Mouse (Mus musculus) left cerebral cortex, adult 9 months (tissue): Measurements from ENCODE around the gene Krtap3-1.
"Not testable (repeated sequence)": the region's sequence is repeated elsewhere in the genome, so short reads cannot be mapped to it uniquely, and the experiment has no call there.

Experiments used
- DNase-seq, 2 experiments: peaks; one replicate each; pipeline ENCODE4 v3.0.0; 2022; ENCODE audit warnings: low spot score in 2 of 2

Krtap3-1 gene

GRCm38 (mm10) chr11:99566530-99566929, at the start of gene Krtap3-1:
TSS of gene Krtap3-1 (minus strand) at chr11:99566630.
- DNase-seq, result no peak

- no peak for DNase-seq
Measured at GRCm38 (mm10) chr11:99614796-99615363, 48.5 kb upstream of the Krtap3-1 start, which contains the start of gene Krtap2-4. TSS of gene Krtap2-4 (minus strand) at chr11:99614846.

- DNase-seq, result not testable (repeated sequence)
Measured at GRCm38 (mm10) chr11:99610089-99610488, 43.7 kb upstream of the Krtap3-1 start, which contains the start of gene Gm11937. TSS of gene Gm11937 (minus strand) at chr11:99610189.

GRCm38 (mm10) chr11:99609126-99609525, 42.7 kb upstream of the Krtap3-1 start:
- peak; percentile 11 to 55 for DNase-seq

- not testable (repeated sequence) for DNase-seq
Measured at GRCm38 (mm10) chr11:99603208-99603607, 36.8 kb upstream of the Krtap3-1 start, which contains the start of gene Gm11938. TSS of gene Gm11938 (minus strand) at chr11:99603308.

- not testable (repeated sequence) for DNase-seq
Measured at GRCm38 (mm10) chr11:99597742-99598141, 31.3 kb upstream of the Krtap3-1 start, which contains the start of gene Krtap9-3. TSS of gene Krtap9-3 (minus strand) at chr11:99598105.

- no peak for DNase-seq
Measured at GRCm38 (mm10) chr11:99590981-99591380, 24.6 kb upstream of the Krtap3-1 start, which contains the start of gene Krtap1-3. TSS of gene Krtap1-3 (minus strand) at chr11:99591339.

- peak in 1 of 2 experiments; percentile 6 for DNase-seq
Measured at GRCm38 (mm10) chr11:99585096-99585495, 18.7 kb upstream of the Krtap3-1 start.

- no peak for DNase-seq
Measured at GRCm38 (mm10) chr11:99583245-99583704, 16.8 kb upstream of the Krtap3-1 start, which contains the start of gene Krtap1-4. TSS of gene Krtap1-4 (minus strand) at chr11:99583654.

GRCm38 (mm10) chr11:99581564-99581963, 15.1 kb upstream of the Krtap3-1 start:
- DNase-seq, result no peak

GRCm38 (mm10) chr11:99581051-99581450, 14.6 kb upstream of the Krtap3-1 start:
- no peak for DNase-seq

- no peak for DNase-seq
Measured at GRCm38 (mm10) chr11:99580636-99581035, 14.2 kb upstream of the Krtap3-1 start, which contains the start of gene Krtap1-5. TSS of gene Krtap1-5 (minus strand) at chr11:99581016.

GRCm38 (mm10) chr11:99574106-99574505, 7.7 kb upstream of the Krtap3-1 start:
- peak in 1 of 2 experiments; percentile 66 for DNase-seq

- DNase-seq, result peak; percentile 5 to 19
Measured at GRCm38 (mm10) chr11:99573164-99573563, 6.7 kb upstream of the Krtap3-1 start.

- DNase-seq, result no peak
Measured at GRCm38 (mm10) chr11:99562580-99562979, 3.9 kb downstream of the Krtap3-1 start.

GRCm38 (mm10) chr11:99559366-99559765, 7.1 kb downstream of the Krtap3-1 start, which contains the start of gene Gm11939:
TSS of gene Gm11939 (minus strand) at chr11:99559466.
- no peak for DNase-seq

GRCm38 (mm10) chr11:99557976-99558745, 8.3 kb downstream of the Krtap3-1 start:
- DNase-seq, result no peak

- no peak for DNase-seq
Measured at GRCm38 (mm10) chr11:99556753-99557152, 9.7 kb downstream of the Krtap3-1 start, which contains the start of gene Krtap3-2. TSS of gene Krtap3-2 (minus strand) at chr11:99556853.

GRCm38 (mm10) chr11:99556195-99556594, 10.2 kb downstream of the Krtap3-1 start:
- DNase-seq, result no peak

- DNase-seq, result no peak
Measured at GRCm38 (mm10) chr11:99550765-99551164, 15.7 kb downstream of the Krtap3-1 start, which contains the start of gene Krtap3-3. TSS of gene Krtap3-3 (minus strand) at chr11:99550865.

- DNase-seq, result no peak
Measured at GRCm38 (mm10) chr11:99547892-99548291, 18.5 kb downstream of the Krtap3-1 start.

GRCm38 (mm10) chr11:99539721-99540120, 26.7 kb downstream of the Krtap3-1 start:
- peak; percentile 13 to 58 for DNase-seq
